In genomic region chr13:72631373-72632021, GRCm38 (mm10) we compare ENCODE assay signal across 9 mouse cellular contexts. TPM values are rescaled to one million over a fixed set of nuclear protein-coding genes. Genes with fewer than 3 reads are reported as not detected.
DNase-seq lines count a peak whose midpoint lies in the region; ATAC-seq and TF ChIP-seq lines count a peak whose summit lies in the region.
"Had no signal": no experiment of that assay in that cellular context is flagged by ENCODE, and none has a peak within 500 bp of the region (broad histone marks: within the 10 kb centered on the region; RNA-seq: fewer than 3 reads in every experiment).

No protein-coding gene starts in this region.

- under 1% methylated on average over 62 of the region's 62 CpGs for WGBS in forebrain, embryonic 10.5 days
- WGBS in forebrain, embryonic 16.5 days: under 1% methylated on average over 61 of the region's 62 CpGs
- WGBS in midbrain, embryonic 11.5 days: under 1% methylated on average over 61 of the region's 62 CpGs

- no peak overlapping the region for H3K4me2 ChIP-seq in forebrain, embryonic 16.5 days (ENCODE audit: low read length)
- peak overlapping the region; percentile 88 for H3K4me2 ChIP-seq in midbrain, embryonic 11.5 days

- DNase-seq in forebrain, embryonic 10.5 days (ENCODE audit: extremely low spot score, low spot score): peak; percentile 63
- peak; percentile 13 to 23 for DNase-seq in heart, postnatal 10 days
- peak; percentile 95 for DNase-seq in midbrain, embryonic 11.5 days (ENCODE audit: low spot score, missing footprints)
- DNase-seq in layer of hippocampus, adult 18-20 months (ENCODE audit: low spot score in 2 of 2): no peak
- DNase-seq in layer of hippocampus, adult 11-12 months (ENCODE audit: low spot score): no peak
- no peak for DNase-seq in frontal cortex, postnatal 14 days (ENCODE audit: low spot score in 2 of 2)

- TF ChIP-seq CTCF in bone marrow macrophage, adult 2 months (IDR thresholded peaks at IDR 0.05; ENCODE audit: low read depth, low read length): no peak

- no peaks in the 10 kb centered on the region for H3K9me3 ChIP-seq in forebrain, embryonic 10.5 days
- no peaks in the 10 kb centered on the region for H3K9me3 ChIP-seq in forebrain, embryonic 16.5 days (ENCODE audit: control insufficient read depth, low read length)
- H3K9me3 ChIP-seq in midbrain, embryonic 11.5 days (ENCODE audit: control insufficient read depth, low read length): no peaks in the 10 kb centered on the region

- ATAC-seq in forebrain, embryonic 16.5 days: no peak
- no peak for ATAC-seq in midbrain, embryonic 11.5 days (ENCODE audit: low FRiP score)

- intact Hi-C loops in heart, postnatal 10 days (cut with DNase I): loop anchor here (10.0 kb wide), 1 partner anchor 1177 kb away; no protein-coding TSS in a partner anchor

- H3K4me1 ChIP-seq in forebrain, embryonic 10.5 days: peaks cover 64% of the 10 kb centered on the region
- H3K4me1 ChIP-seq in forebrain, embryonic 16.5 days (replicated peaks; ENCODE audit: control insufficient read depth, insufficient read depth, low read length): peaks cover 22% of the 10 kb centered on the region
- no peaks in the 10 kb centered on the region for H3K4me1 ChIP-seq in bone marrow macrophage, adult 2 months (ENCODE audit: control insufficient read depth, insufficient read depth, low read length)
- peaks cover 42% of the 10 kb centered on the region for H3K4me1 ChIP-seq in midbrain, embryonic 11.5 days (ENCODE audit: control insufficient read depth, insufficient read depth, low read length)

- H3K27ac ChIP-seq in forebrain, embryonic 10.5 days: peak overlapping the region; percentile 49; the same call in 1 of the 2 replicates
- H3K27ac ChIP-seq in forebrain, embryonic 16.5 days (ENCODE audit: low read length): no peak overlapping the region
- no peak overlapping the region for H3K27ac ChIP-seq in bone marrow macrophage, adult 2 months (ENCODE audit: insufficient read depth, low read depth, low read length)
- peak overlapping the region; percentile 40 for H3K27ac ChIP-seq in midbrain, embryonic 11.5 days (ENCODE audit: low read depth, low read length)

- no peak overlapping the region for H3K9ac ChIP-seq in forebrain, embryonic 16.5 days (replicated peaks; ENCODE audit: low read depth, low read length)
- H3K9ac ChIP-seq in midbrain, embryonic 11.5 days (ENCODE audit: low read length): peak overlapping the region; percentile 97

- TF ChIP-seq POLR2A in bone marrow macrophage, adult 2 months (IDR thresholded peaks at IDR 0.05; ENCODE audit: borderline replicate concordance, low read depth, low read length): no peak

- H3K27me3 ChIP-seq in forebrain, embryonic 10.5 days (ENCODE audit: poor library complexity, severe bottlenecking): peaks cover 100% of the 10 kb centered on the region
- H3K27me3 ChIP-seq in forebrain, embryonic 16.5 days (replicated peaks; ENCODE audit: control insufficient read depth, insufficient read depth, low read length): peaks cover 78% of the 10 kb centered on the region
- peaks cover 26% of the 10 kb centered on the region for H3K27me3 ChIP-seq in midbrain, embryonic 11.5 days (ENCODE audit: control insufficient read depth, insufficient read depth, low read length)
- H3K27me3 ChIP-seq: CH12.LX had no signal

- no peaks in the 10 kb centered on the region for H3K36me3 ChIP-seq in forebrain, embryonic 10.5 days (replicated peaks)
- H3K36me3 ChIP-seq in forebrain, embryonic 16.5 days (ENCODE audit: control insufficient read depth, insufficient read depth): no peaks in the 10 kb centered on the region
- H3K36me3 ChIP-seq in midbrain, embryonic 11.5 days (ENCODE audit: control insufficient read depth, insufficient read depth, low read length): peaks cover 3% of the 10 kb centered on the region; the same call in 1 of the 2 replicates

- peak overlapping the region; percentile 65 for H3K4me3 ChIP-seq in forebrain, embryonic 10.5 days
- H3K4me3 ChIP-seq in forebrain, embryonic 16.5 days (replicated peaks; ENCODE audit: low read length): no peak overlapping the region; the same call in 1 of the 2 replicates
- H3K4me3 ChIP-seq in bone marrow macrophage, adult 2 months (ENCODE audit: insufficient read depth, low read length): peak overlapping the region; percentile 10; the same call in 1 of the 2 replicates
- peak overlapping the region; percentile 92 for H3K4me3 ChIP-seq in midbrain, embryonic 11.5 days (ENCODE audit: low read depth, low read length)

RNA-seq across cellular contexts. Expression of gene Irx2, which starts 2.9 kb away (rescaled TPM):
- 1.1 and 1.9 TPM in 2 replicates for polyA plus RNA-seq in forebrain, embryonic 10.5 days (2016; fragmentation: Nextera tagmentation; extraction: Ambion mirVana)
- 0.30 and 1.7 TPM in 2 replicates for polyA plus RNA-seq in forebrain, embryonic 16.5 days (2015; fragmentation: Nextera tagmentation; extraction: Ambion mirVana)
- polyA plus RNA-seq in bone marrow macrophage, adult 2 months (2012; ENCODE audit: insufficient read depth, insufficient read length, missing spikeins): not detected in 2 replicates
- total RNA-seq in heart, postnatal 10 days (2021): 1 to 10 TPM; 4.3 to 5.8 TPM
- polyA plus RNA-seq in midbrain, embryonic 11.5 days (2014; fragmentation: Nextera tagmentation; extraction: Ambion mirVana): 38.6 and 38.9 TPM in 2 replicates
- total RNA-seq in layer of hippocampus, adult 18-20 months (2021): under 1 TPM in 1 of 2 experiments, not detected in 1; 0.32 TPM
- total RNA-seq: CH12.LX had no signal

Comparison
In these comparisons a context has a peak if more than half of its experiments do, and no peak if none do; other contexts are left out.
1. H3K27ac ChIP-seq: peak in forebrain, embryonic 10.5 days (single experiment) and midbrain, embryonic 11.5 days (single experiment); none in forebrain, embryonic 16.5 days (single experiment) and bone marrow macrophage, adult 2 months (single experiment).
2. DNase-seq: peak in forebrain, embryonic 10.5 days (single experiment), heart, postnatal 10 days (2 of 2) and midbrain, embryonic 11.5 days (single experiment); none in layer of hippocampus, adult 18-20 months (0 of 2), layer of hippocampus, adult 11-12 months (single experiment) and frontal cortex, postnatal 14 days (0 of 2).
3. RNA of gene Irx2, which starts 2.9 kb away (polyA plus RNA-seq): 38.6 to 38.9 TPM in midbrain, embryonic 11.5 days; 1.1 to 1.9 TPM in forebrain, embryonic 10.5 days, 0.30 to 1.7 TPM in forebrain, embryonic 16.5 days and not detected in bone marrow macrophage, adult 2 months; every median in the first group is over 10 times any median in the second.